Mouse (Mus musculus) NIH3T3 (cell line): ENCODE data around the gene Tbxa2r.
A peak's percentile ranks its signal among the peaks of the same experiment; 100 is the strongest.

Source experiments
- DNase-seq: peaks from one replicate; pipeline ENCODE4 v3.0.0-alpha.2; 2012; ENCODE audit warnings: low read depth

Tbxa2r gene

GRCm38 (mm10) chr10:81344421-81345161 is 16.1 kb downstream of the Tbxa2r start:
- DNase-seq: peak; percentile 43

- DNase-seq: no peak
Measured at GRCm38 (mm10) chr10:81345162-81345534, 16.6 kb downstream of the Tbxa2r start.

- no peak for DNase-seq
Measured at GRCm38 (mm10) chr10:81346453-81347067, 18.0 kb downstream of the Tbxa2r start.

- DNase-seq: peak; percentile 74
Measured at GRCm38 (mm10) chr10:81349146-81349545, 20.6 kb downstream of the Tbxa2r start.

GRCm38 (mm10) chr10:81349961-81350350 is 21.4 kb downstream of the Tbxa2r start:
- no peak for DNase-seq

GRCm38 (mm10) chr10:81350351-81351063 is 22.0 kb downstream of the Tbxa2r start, which contains the start of gene Hmg20b:
TSS of gene Hmg20b (minus strand) at chr10:81350480.
- peak; percentile 100 for DNase-seq

GRCm38 (mm10) chr10:81351678-81352291 is 23.3 kb downstream of the Tbxa2r start:
- DNase-seq: peak; percentile 62

- peak; percentile 69 for DNase-seq
Measured at GRCm38 (mm10) chr10:81354738-81355477, 26.4 kb downstream of the Tbxa2r start.

GRCm38 (mm10) chr10:81355533-81355932 is 27.0 kb downstream of the Tbxa2r start:
- no peak for DNase-seq

GRCm38 (mm10) chr10:81356352-81356990 is 27.9 kb downstream of the Tbxa2r start:
- DNase-seq: no peak

- peak; percentile 97 for DNase-seq
Measured at GRCm38 (mm10) chr10:81356991-81357844, 28.7 kb downstream of the Tbxa2r start, which contains the start of gene Mfsd12. TSS of gene Mfsd12 (plus strand) at chr10:81357491.

- DNase-seq: no peak
Measured at GRCm38 (mm10) chr10:81358209-81358608, 29.7 kb downstream of the Tbxa2r start.

- DNase-seq: peak; percentile 19
Measured at GRCm38 (mm10) chr10:81358841-81359240, 30.3 kb downstream of the Tbxa2r start.

GRCm38 (mm10) chr10:81360721-81361120 is 32.2 kb downstream of the Tbxa2r start:
- peak; percentile 27 for DNase-seq

- DNase-seq: peak; percentile 20
Measured at GRCm38 (mm10) chr10:81362336-81362949, 33.9 kb downstream of the Tbxa2r start.

- no peak for DNase-seq
Measured at GRCm38 (mm10) chr10:81363436-81364346, 35.2 kb downstream of the Tbxa2r start.

GRCm38 (mm10) chr10:81364666-81365065 is 36.1 kb downstream of the Tbxa2r start:
- no peak for DNase-seq

- DNase-seq: peak; percentile 13
Measured at GRCm38 (mm10) chr10:81365073-81365472, 36.5 kb downstream of the Tbxa2r start.
